Mouse (Mus musculus) stomach, postnatal 0 days (tissue): Measurements from ENCODE around the gene Dnal4. TPM values are rescaled to one million over a fixed set of nuclear protein-coding genes. Genes with fewer than 3 reads are reported as not detected.

Source experiments
- ATAC-seq: fragments of 200-750 bp; cut with Nextera tagmentation; 2 replicates; pipeline ENCODE4 v1.8.0; 2017; ENCODE audit not compliant: low FRiP score, low TSS enrichment
- DNase-seq: peaks from one replicate; pipeline ENCODE4 v3.0.0-alpha.2; 2016; ENCODE audit warnings: low spot score
- H3K27ac ChIP-seq: fragments of 300-500 bp; sonication (generic); replicated peaks from 2 replicates; pipeline ENCODE4 v1.5.1; 2014; ENCODE audit warnings: mild to moderate bottlenecking, control low read depth
- H3K27me3 ChIP-seq: fragments of 300-500 bp; sonication (generic); 2 replicates; pipeline ENCODE4 v1.6.1; 2014; ENCODE audit warnings: low read length; ENCODE audit not compliant: control insufficient read depth, insufficient read depth
- H3K36me3 ChIP-seq: fragments of 300-500 bp; sonication (generic); 2 replicates; pipeline ENCODE4 v1.6.1; 2014; ENCODE audit warnings: low read length, mixed read lengths; ENCODE audit not compliant: control insufficient read depth, insufficient read depth
- H3K4me1 ChIP-seq: fragments of 300-500 bp; sonication (generic); replicated peaks from 2 replicates; pipeline ENCODE4 v1.6.1; 2014; ENCODE audit warnings: antibody characterized with exemption; ENCODE audit not compliant: control insufficient read depth, insufficient read depth
- H3K4me2 ChIP-seq: fragments of 300-500 bp; sonication (generic); replicated peaks from 2 replicates; pipeline ENCODE4 v1.6.1; 2014; ENCODE audit warnings: low read depth, mild to moderate bottlenecking, control low read depth, moderate library complexity
- H3K4me3 ChIP-seq: fragments of 300-500 bp; sonication (generic); 2 replicates; pipeline ENCODE4 v1.5.1; 2014; ENCODE audit warnings: low read depth, low read length, control low read depth
- H3K9ac ChIP-seq: fragments of 300-500 bp; sonication (generic); 2 replicates; pipeline ENCODE4 v1.6.1; 2014; ENCODE audit warnings: mild to moderate bottlenecking, low read length, control low read depth, mixed read lengths
- H3K9me3 ChIP-seq: fragments of 300-500 bp; sonication (generic); 2 replicates; pipeline ENCODE4 v1.6.1; 2016; ENCODE audit warnings: low read length; ENCODE audit not compliant: control insufficient read depth
- CTCF ChIP-seq: IDR thresholded peaks from 2 replicates; pipeline ENCODE4 v1.5.1; 2016; ENCODE audit warnings: antibody characterized with exemption, low read depth, mild to moderate bottlenecking, moderate library complexity
- EP300 ChIP-seq: optimal IDR thresholded peaks from 2 replicates; pipeline ENCODE3; 2016; ENCODE audit warnings: antibody characterized with exemption
- WGBS: fragments of 180-500 bp; shearing (Covaris S2); extraction: QIAGEN DNeasy Blood & Tissue Kit; methylation state at CpG from one replicate; pipeline ENCODE4 v1.1.7; 2014; 5-methylcytosine and 5-hydroxymethylcytosine counted together
- polyA plus RNA-seq: library from polyadenylated mRNA; unstranded; fragments of >200 nt; fragmentation: Nextera tagmentation; extraction: Ambion mirVana; gene quantifications from 2 replicates; pipeline ENCODE4 v1.2.1, GENCODE M21; 2015

The Dnal4 gene
- polyA plus RNA-seq, 1 experiment from 2014 or later: 31.4 TPM

GRCm38 (mm10) chr15:79715646-79716045 lies 62.0 kb downstream of the Dnal4 start:
- Histone ChIP-seq H3K27ac (no peak overlapping the region), H3K36me3 (peaks cover 34% of the 10 kb centered on the region), H3K4me2 (no peak overlapping the region), H3K27me3 (no peaks in the 10 kb centered on the region), H3K4me3 (no peak overlapping the region), H3K9ac (no peak overlapping the region), H3K9me3 (no peaks in the 10 kb centered on the region), H3K4me1 (no peaks in the 10 kb centered on the region)
- TF ChIP-seq CTCF (no peak), EP300 (no peak)
- WGBS: 90% methylated on average over 7 of the region's 7 CpGs
- DNase-seq (no peak), ATAC-seq (no peak)

Other genes with a start within 250 kb of the Dnal4 start
- gene Ddx17, start 231.1 kb downstream of the Dnal4 start, polyA plus RNA-seq: 15.5 and 17.1 TPM in 2 replicates
- 1.6 and 1.7 TPM in 2 replicates for gene Dmc1, start 172.7 kb downstream of the Dnal4 start, polyA plus RNA-seq
- 0.29 and 0.41 TPM in 2 replicates for gene Fam227a, start 118.9 kb downstream of the Dnal4 start, polyA plus RNA-seq
- 30.2 and 31.2 TPM in 2 replicates for gene Cby1, start 118.7 kb downstream of the Dnal4 start, polyA plus RNA-seq
- gene Tomm22, start 107.0 kb downstream of the Dnal4 start, polyA plus RNA-seq: 186 and 196 TPM in 2 replicates
- 11.7 and 13.4 TPM in 2 replicates for gene Josd1, start 89.9 kb downstream of the Dnal4 start, polyA plus RNA-seq
- gene Gtpbp1, start 87.0 kb downstream of the Dnal4 start, polyA plus RNA-seq: 13.3 and 17.1 TPM in 2 replicates
- gene Sun2, start 35.3 kb downstream of the Dnal4 start, polyA plus RNA-seq: 2.2 TPM in 2 replicates
- 2.0 and 2.5 TPM in 2 replicates for gene Nptxr, start 26.9 kb upstream of the Dnal4 start, polyA plus RNA-seq
- 0.81 TPM in 1 of 2 replicates, not detected in the other for gene Npcd, start 56.4 kb upstream of the Dnal4 start, polyA plus RNA-seq
- 33.3 and 34.8 TPM in 2 replicates for gene Cbx6, start 56.8 kb upstream of the Dnal4 start, polyA plus RNA-seq
- 18.2 and 18.5 TPM in 2 replicates for gene Apobec3, start 113.8 kb upstream of the Dnal4 start, polyA plus RNA-seq
- gene Cbx7, start 193.3 kb upstream of the Dnal4 start, polyA plus RNA-seq: 4.8 and 5.5 TPM in 2 replicates
- 3.1 and 3.6 TPM in 2 replicates for gene Pdgfb, start 237.1 kb upstream of the Dnal4 start, polyA plus RNA-seq